Mouse (Mus musculus) gastrocnemius, adult 2 months (tissue): ENCODE data around the gene Snx20. TPM values are rescaled to one million over a fixed set of nuclear protein-coding genes. Genes with fewer than 3 reads are reported as not detected.

Experiments used
- DNase-seq: peaks from one replicate; pipeline ENCODE4 v3.0.0; 2022
- H3K27ac ChIP-seq: fragments of 200-600 bp; 2 replicates; pipeline ENCODE4 v1.8.1; 2022; ENCODE audit warnings: mild to moderate bottlenecking
- H3K4me3 ChIP-seq: fragments of 200-600 bp; 2 replicates; pipeline ENCODE4 v1.8.1; 2022; ENCODE audit warnings: mild to moderate bottlenecking, moderate library complexity
- CTCF ChIP-seq: fragments of 200-600 bp; IDR thresholded peaks from 2 replicates; pipeline ENCODE4 v1.8.1; 2022; ENCODE audit warnings: antibody characterized with exemption, mild to moderate bottlenecking, moderate library complexity
- intact Hi-C: fragments of 180-260 bp; cut with DNase I; formaldehyde crosslinking; loops from one replicate; pipeline ENCODE4 v1.15.1; 2025
- total RNA-seq, 2 experiments: library from RNA; stranded (reverse); gene quantifications; 2 replicates each; pipeline ENCODE4 v1.2.3; 2021

Snx20 gene
- total RNA-seq, 2 experiments from 2014 or later: 0.28 TPM; not detected in 1

- DNase-seq: no peak
- intact Hi-C loops: no loop called here
- Histone ChIP-seq H3K4me3 (0 out of 2 replicates have a peak overlapping the region, but pooled peaks have one; percentile 17), H3K27ac (peak overlapping the region; percentile 68)
- TF ChIP-seq CTCF: no peak
Observed at GRCm38 (mm10) chr8:88633343-88633765, 2.6 kb downstream of the Snx20 start.

DNA sequence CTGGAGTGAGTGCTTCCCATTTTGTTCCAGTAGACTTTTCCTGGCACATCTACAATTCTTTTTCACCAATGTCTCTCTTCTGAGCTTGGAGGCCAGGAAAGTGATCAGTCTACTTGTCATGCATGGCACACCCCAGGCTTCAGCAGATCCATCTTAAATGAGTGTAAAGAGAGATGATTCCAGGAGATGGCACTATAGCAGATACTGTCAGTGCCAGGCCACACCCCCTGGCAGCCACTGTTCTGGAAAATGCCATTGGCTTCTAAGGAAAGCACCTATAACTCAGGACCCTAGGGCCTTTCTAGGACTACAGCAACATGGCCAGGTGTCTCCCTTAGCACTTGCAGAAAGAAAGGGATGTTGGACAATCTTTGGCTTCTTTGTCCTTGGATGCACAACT lies 4.8 kb downstream of the Snx20 start:
- Histone ChIP-seq H3K27ac (no peak overlapping the region), H3K4me3 (no peak overlapping the region)
- peak; percentile 31 for DNase-seq
- peak; percentile 38 for TF ChIP-seq CTCF
- intact Hi-C loops: no loop called here

GRCm38 (mm10) chr8:88630225-88630624 lies 5.7 kb downstream of the Snx20 start:
- peak; percentile 47 for DNase-seq
- Histone ChIP-seq H3K4me3 (no peak overlapping the region), H3K27ac (peak overlapping the region; percentile 28; the same call in 1 of the 2 replicates)
- intact Hi-C loops: no loop called here
- no peak for TF ChIP-seq CTCF

DNA sequence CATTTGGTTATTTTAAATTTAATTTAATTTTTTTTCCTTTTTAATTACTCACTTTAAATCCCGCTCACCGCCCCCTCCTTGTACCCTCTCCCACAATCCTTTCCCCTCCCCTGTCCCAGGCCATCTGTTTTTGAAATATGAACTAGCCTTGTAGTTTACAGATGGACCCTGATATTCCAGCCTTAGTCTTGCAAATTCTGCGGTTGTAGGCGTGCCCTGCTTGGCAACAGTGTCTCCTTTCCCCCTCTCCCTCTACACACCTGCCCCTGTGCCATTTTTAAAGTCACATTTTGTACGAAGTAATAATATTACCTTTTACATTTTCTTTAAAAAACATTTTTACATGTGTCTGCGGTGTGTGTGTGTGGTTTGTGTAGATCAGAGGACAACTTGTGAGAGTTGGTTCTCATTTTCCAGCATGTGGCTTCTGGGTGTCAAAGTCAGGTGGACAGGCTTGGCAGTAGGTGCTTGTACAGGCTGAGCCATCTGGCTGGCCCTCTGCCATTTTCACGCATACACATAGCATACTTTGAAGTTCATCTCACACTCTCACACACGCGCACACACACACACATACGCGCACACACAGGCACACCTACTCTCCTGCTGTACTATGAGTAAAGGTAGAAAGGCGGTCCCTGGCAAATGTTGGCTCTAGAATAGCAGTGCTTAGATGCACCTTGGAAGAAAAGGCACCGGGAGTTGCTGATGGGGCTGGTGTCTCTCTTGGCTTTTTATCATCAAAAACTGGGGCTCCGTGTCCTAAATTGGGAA lies 7.7 kb downstream of the Snx20 start:
- DNase-seq: no peak
- peak overlapping the region; percentile 87 for H3K27ac ChIP-seq
- TF ChIP-seq CTCF: no peak
- H3K4me3 ChIP-seq: peak overlapping the region; percentile 82
- intact Hi-C loops: no loop called here

DNA sequence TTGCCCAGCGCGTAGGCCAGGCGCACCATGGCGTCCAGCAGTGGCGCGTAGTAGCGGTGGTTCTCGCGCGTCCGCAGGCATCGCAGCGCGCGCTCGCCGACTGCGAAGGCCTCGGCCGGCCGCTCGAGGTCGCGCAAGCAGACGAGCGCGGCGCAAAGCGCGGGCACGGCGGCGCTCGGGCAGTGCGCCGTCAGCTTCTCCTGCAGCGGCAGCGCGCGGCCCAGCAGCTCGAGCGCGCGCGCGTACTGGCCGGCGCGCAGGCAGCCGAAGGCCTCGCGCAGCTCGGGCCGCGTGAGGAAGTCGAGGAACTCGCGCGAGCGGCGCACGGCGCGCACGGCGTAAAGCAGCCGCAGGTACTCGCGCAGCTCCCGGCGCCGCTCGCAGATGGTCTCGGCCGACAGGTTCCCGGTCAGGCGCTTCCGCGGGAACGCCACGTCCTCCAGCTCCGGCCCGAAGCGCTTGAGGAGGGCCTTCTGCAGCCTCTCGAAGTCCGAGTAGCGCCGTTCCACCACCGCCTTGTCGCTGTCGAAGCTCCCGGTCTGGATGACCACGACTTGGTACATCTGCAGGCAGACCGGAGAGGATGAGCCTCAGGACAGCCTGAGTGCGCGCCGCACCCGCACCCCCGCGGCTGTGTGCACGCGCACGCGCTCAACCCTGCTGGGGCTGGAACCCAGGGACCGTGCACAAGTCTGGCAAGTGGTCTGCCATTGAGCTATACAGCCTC lies 8.5 kb downstream of the Snx20 start:
- DNase-seq: peak; percentile 89
- Histone ChIP-seq H3K27ac (peak overlapping the region; percentile 87), H3K4me3 (peak overlapping the region; percentile 82)
- intact Hi-C loops: loop anchor here (2.0 kb wide), 1 partner anchor 69 kb away; the partner anchor contains the start of gene Cyld
- TF ChIP-seq CTCF: 0 out of 2 replicates have a peak, but pooled peaks have one; percentile 13

- no peak for DNase-seq
- Histone ChIP-seq H3K27ac (peak overlapping the region; percentile 77), H3K4me3 (peak overlapping the region; percentile 82)
- intact Hi-C loops: loop anchor here (2.0 kb wide), 1 partner anchor 70 kb away; the partner anchor contains the start of gene Cyld
- no peak for TF ChIP-seq CTCF
Observed at GRCm38 (mm10) chr8:88626940-88627264, 9.0 kb downstream of the Snx20 start.

- intact Hi-C loops: loop anchor here (2.0 kb wide), 1 partner anchor 70 kb away; the partner anchor contains the start of gene Cyld
- no peak for DNase-seq
- Histone ChIP-seq H3K4me3 (no peak overlapping the region), H3K27ac (no peak overlapping the region)
- no peak for TF ChIP-seq CTCF
Observed at GRCm38 (mm10) chr8:88626433-88626832, 9.5 kb downstream of the Snx20 start.

DNA sequence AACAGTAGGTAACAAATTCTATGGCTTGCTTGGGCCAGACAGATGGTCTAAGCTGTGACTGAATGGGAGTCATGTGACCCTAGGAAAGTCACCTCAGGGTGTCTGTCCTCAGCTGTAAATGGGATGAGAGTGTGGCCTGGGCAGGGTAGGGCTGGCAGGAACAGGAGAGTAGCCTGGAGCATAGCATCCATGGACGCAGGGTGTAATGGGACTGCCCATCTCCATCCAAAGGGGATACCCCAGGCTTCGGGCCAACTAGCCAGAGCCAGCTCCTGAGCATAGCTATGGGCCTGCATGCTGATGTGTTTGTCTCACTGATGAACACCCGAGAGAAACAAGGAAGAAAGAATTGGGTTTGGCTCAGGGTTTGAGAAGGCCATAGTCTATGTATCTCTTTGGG lies 11.7 kb downstream of the Snx20 start:
- TF ChIP-seq CTCF: no peak
- DNase-seq: no peak
- intact Hi-C loops: loop anchor here (5.0 kb wide), 1 partner anchor 57 kb away; no protein-coding TSS in a partner anchor
- Histone ChIP-seq H3K4me3 (no peak overlapping the region), H3K27ac (no peak overlapping the region)

DNA sequence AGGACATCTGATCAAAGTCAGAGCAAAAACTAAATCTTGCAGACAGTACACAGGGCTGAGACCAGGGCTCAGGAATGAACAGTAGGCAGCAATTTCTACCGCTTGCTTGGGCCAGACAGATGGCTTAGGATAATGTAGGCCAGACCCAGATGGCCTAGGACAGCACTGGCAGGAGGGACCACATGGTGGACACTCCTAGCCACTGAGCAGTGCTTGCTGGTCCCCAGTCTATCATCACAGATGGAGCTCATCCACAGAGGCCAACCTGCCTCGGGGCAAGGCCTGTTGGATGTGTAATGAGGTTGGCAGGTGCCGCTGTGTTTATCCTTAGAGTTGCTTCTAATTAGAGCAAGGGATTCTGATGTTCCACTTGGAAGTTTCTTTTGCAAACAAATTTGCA lies 12.6 kb downstream of the Snx20 start:
- H3K4me3 ChIP-seq: no peak overlapping the region
- no peak overlapping the region for H3K27ac ChIP-seq
- DNase-seq: no peak
- intact Hi-C loops: loop anchor here (5.0 kb wide), 1 partner anchor 56 kb away; no protein-coding TSS in a partner anchor
- no peak for TF ChIP-seq CTCF

DNA sequence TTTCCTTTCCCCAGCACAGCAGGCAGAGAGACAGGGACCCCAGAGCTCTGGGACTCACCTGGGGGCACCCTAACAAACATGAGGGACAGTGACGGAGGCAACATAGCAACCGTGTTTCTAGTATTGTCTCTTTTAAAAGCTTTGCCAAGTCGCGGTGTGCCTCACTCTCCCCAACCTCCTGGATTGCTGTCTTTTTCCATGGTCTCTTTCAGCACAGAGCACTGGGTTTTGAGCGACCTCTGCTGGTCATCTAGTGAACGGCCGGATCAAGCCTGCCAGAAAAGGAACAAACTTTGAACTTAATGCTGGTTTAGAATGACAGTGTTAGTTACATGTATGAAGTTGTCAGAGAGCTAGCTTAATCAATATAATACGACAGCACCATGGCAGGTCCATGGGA lies 14.5 kb downstream of the Snx20 start:
- no peak overlapping the region for H3K4me3 ChIP-seq
- peak; percentile 97 for TF ChIP-seq CTCF

GRCm38 (mm10) chr8:88620931-88621330 lies 15.0 kb downstream of the Snx20 start:
- intact Hi-C loops: loop anchor here (2.0 to 5.0 kb wide), 3 partner anchors 54 to 354 kb away; partner anchors contain the start of gene Brd7
- H3K4me3 ChIP-seq: no peak overlapping the region
- TF ChIP-seq CTCF: no peak

More for the DNA sequence above, 14.5 kb downstream of the Snx20 start:
- DNase-seq: peak; percentile 77
- H3K27ac ChIP-seq: no peak overlapping the region
- intact Hi-C loops: loop anchor here (2.0 to 5.0 kb wide), 3 partner anchors 54 to 355 kb away; partner anchors contain the start of gene Brd7

GRCm38 (mm10) chr8:88619513-88619912 lies 16.4 kb downstream of the Snx20 start:
- intact Hi-C loops: no loop called here
- TF ChIP-seq CTCF: peak; percentile 56
- no peak for DNase-seq
- Histone ChIP-seq H3K4me3 (no peak overlapping the region), H3K27ac (no peak overlapping the region)

More at GRCm38 (mm10) chr8:88620931-88621330, 15.0 kb downstream of the Snx20 start:
- H3K27ac ChIP-seq: no peak overlapping the region
- DNase-seq: no peak

GRCm38 (mm10) chr8:88618612-88619011 lies 17.3 kb downstream of the Snx20 start:
- no peak for TF ChIP-seq CTCF
- Histone ChIP-seq H3K27ac (no peak overlapping the region), H3K4me3 (no peak overlapping the region)
- no peak for DNase-seq
- intact Hi-C loops: no loop called here
